Comparison of ENCODE assay signal across 22 mouse cellular contexts in the genomic region with DNA sequence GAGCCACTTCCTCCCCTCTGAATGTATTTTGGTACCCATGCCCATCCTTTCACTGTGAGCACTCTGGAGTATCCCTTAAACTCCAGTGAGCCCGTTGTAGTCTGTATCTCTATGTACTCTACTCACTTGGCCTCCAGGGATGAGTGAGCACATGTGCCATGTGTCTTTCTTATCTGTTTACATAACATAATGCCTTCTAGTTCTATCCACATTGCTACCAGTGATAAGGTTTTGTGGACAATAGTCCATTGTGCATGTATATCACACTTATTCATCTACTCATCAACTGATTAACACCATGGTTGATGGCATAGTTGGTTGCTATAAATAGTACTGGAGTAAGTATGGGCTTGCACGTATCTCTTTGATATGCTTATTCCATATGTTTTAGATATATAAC. TPM values are rescaled to one million over a fixed set of nuclear protein-coding genes. Genes with fewer than 3 reads are reported as not detected.
"Had no signal": no experiment of that assay in that cellular context is flagged by ENCODE, and none has a peak within 500 bp of the region (broad histone marks: within the 10 kb centered on the region; RNA-seq: fewer than 3 reads in every experiment).

No protein-coding gene starts in this region.

- ATAC-seq: intestine, embryonic 15.5 days; midbrain, embryonic 13.5 days had no signal

- H3K4me1 ChIP-seq: intestine, embryonic 15.5 days; limb, embryonic 12.5 days; lung, embryonic 15.5 days; midbrain, embryonic 13.5 days had no signal

- H3K27ac ChIP-seq: intestine, embryonic 15.5 days; layer of hippocampus, adult 2 months; limb, embryonic 12.5 days; lung, embryonic 15.5 days; macrophage; midbrain, embryonic 13.5 days had no signal

- H3K36me3 ChIP-seq: intestine, embryonic 15.5 days; limb, embryonic 12.5 days; lung, embryonic 15.5 days; midbrain, embryonic 13.5 days had no signal

- H3K4me3 ChIP-seq: intestine, embryonic 15.5 days; layer of hippocampus, adult 2 months; limb, embryonic 12.5 days; lung, embryonic 15.5 days; midbrain, embryonic 13.5 days had no signal

- H3K9ac ChIP-seq: intestine, embryonic 15.5 days; limb, embryonic 12.5 days; lung, embryonic 15.5 days; midbrain, embryonic 13.5 days had no signal

- DNase-seq: kidney, adult 18-20 months; kidney, postnatal 10 days; kidney, postnatal 4 days; lung, postnatal 14 days; right cerebral cortex, postnatal 4 days; spleen, adult 18-20 months; thymus, adult 18-20 months; thymus, postnatal 25 days had no signal

- H3K27me3 ChIP-seq: intestine, embryonic 15.5 days; limb, embryonic 12.5 days; lung, embryonic 15.5 days; midbrain, embryonic 13.5 days had no signal

- H3K4me2 ChIP-seq: intestine, embryonic 15.5 days; limb, embryonic 12.5 days; lung, embryonic 15.5 days; midbrain, embryonic 13.5 days had no signal

- H3K9me3 ChIP-seq: intestine, embryonic 15.5 days; limb, embryonic 12.5 days; lung, embryonic 15.5 days; midbrain, embryonic 13.5 days had no signal

RNA-seq across cellular contexts. Expression of a gene that starts 12.9 kb away (rescaled TPM):
- total RNA-seq: layer of hippocampus, adult 2 months; layer of hippocampus, postnatal 10 days; left cerebral cortex, postnatal 36 days; liver, adult 2 months; midbrain, postnatal 0 days had no signal
- polyA plus RNA-seq: intestine, embryonic 15.5 days; kidney, embryonic 14.5 days; limb, embryonic 12.5 days; liver, adult 2 months; lung, embryonic 15.5 days; macrophage; midbrain, embryonic 13.5 days; midbrain, postnatal 0 days; neural tube, embryonic 14.5 days; stomach, embryonic 14.5 days; urinary bladder, adult 2 months had no signal

RNA-seq across cellular contexts. Expression of a gene that starts 34.7 kb away (rescaled TPM):
- total RNA-seq: layer of hippocampus, adult 2 months; layer of hippocampus, postnatal 10 days; left cerebral cortex, postnatal 36 days; liver, adult 2 months; midbrain, postnatal 0 days had no signal
- polyA plus RNA-seq: intestine, embryonic 15.5 days; limb, embryonic 12.5 days; liver, adult 2 months; lung, embryonic 15.5 days; macrophage; midbrain, embryonic 13.5 days; neural tube, embryonic 14.5 days; stomach, embryonic 14.5 days; urinary bladder, adult 2 months had no signal
